Mouse (Mus musculus): ENCODE results near the gene Zmat3. TPM values are rescaled to one million over a fixed set of nuclear protein-coding genes. Genes with fewer than 3 reads are reported as not detected.

Gene Zmat3
- polyA plus RNA-seq, 1 experiment: 5.4 TPM

GRCm38 (mm10) chr3:32304171-32304570, 61.6 kb downstream of the Zmat3 start:
- DNase-seq (ENCODE audit: low read depth, low spot score): no peak

GRCm38 (mm10) chr3:32292001-32292400, 73.8 kb downstream of the Zmat3 start:
- 39% methylated on average over 4 of the region's 4 CpGs for WGBS
- no peak for DNase-seq (ENCODE audit: low read depth, low spot score)

More at GRCm38 (mm10) chr3:32304171-32304570, 61.6 kb downstream of the Zmat3 start:
- WGBS: 19% methylated on average over 1 of the region's 1 CpGs

Other genes with a start within 250 kb of the Zmat3 start
- gene Pik3ca, start 31.7 kb upstream of the Zmat3 start, polyA plus RNA-seq (2012; rRNA removed): 3.8 and 5.3 TPM in 2 replicates
- gene Kcnmb3, start 126.2 kb upstream of the Zmat3 start, polyA plus RNA-seq (2012; rRNA removed): 0.06 TPM in 1 of 2 replicates, not detected in the other
- gene Zfp639, start 144.2 kb upstream of the Zmat3 start, polyA plus RNA-seq (2012; rRNA removed): 14.9 and 16.1 TPM in 2 replicates
- gene Mfn1, start 163.5 kb upstream of the Zmat3 start, polyA plus RNA-seq (2012; rRNA removed): 9.8 and 12.7 TPM in 2 replicates

Data from large intestine, adult 2 months (tissue).